Mouse (Mus musculus) layer of hippocampus, postnatal 10 days (tissue): Measurements from ENCODE around the gene Atad5. TPM values are rescaled to one million over a fixed set of nuclear protein-coding genes. Genes with fewer than 3 reads are reported as not detected.
"Not testable (repeated sequence)": the region's sequence is repeated elsewhere in the genome, so short reads cannot be mapped to it uniquely, and the experiment has no call there.

Experiments
- DNase-seq, 2 experiments: peaks; one replicate each; pipeline ENCODE4 v3.0.0; 2021; ENCODE audit warnings: low spot score in 2 of 2
- total RNA-seq, 2 experiments: library from RNA; stranded (reverse); gene quantifications; 2 replicates each; pipeline ENCODE4 v1.2.3; 2021

The Atad5 gene
- total RNA-seq, 2 experiments from 2014 or later = 6.0 to 6.6 TPM

GRCm38 (mm10) chr11:80176911-80177895, 88.0 kb downstream of the Atad5 start:
- DNase-seq = peak in 1 of 2 experiments; percentile 26

GRCm38 (mm10) chr11:80178316-80178715, 89.1 kb downstream of the Atad5 start:
- DNase-seq = no peak

GRCm38 (mm10) chr11:80181021-80181749, 92.0 kb downstream of the Atad5 start:
- no peak for DNase-seq

GRCm38 (mm10) chr11:80183054-80183704, 94.0 kb downstream of the Atad5 start:
- DNase-seq = not testable (repeated sequence)

GRCm38 (mm10) chr11:80183705-80184255, 94.6 kb downstream of the Atad5 start, which contains the start of gene Rnf135:
TSS of gene Rnf135 (plus strand) at chr11:80183851.
- DNase-seq = peak; percentile 78 to 84

- DNase-seq = no peak
Measured at GRCm38 (mm10) chr11:80184531-80185071, 95.4 kb downstream of the Atad5 start.

Other genes with a start within 250 kb of the Atad5 start
- 10 to 100 TPM; 37.6 to 40.1 TPM for gene Utp6, start 127.0 kb upstream of the Atad5 start, total RNA-seq
- gene Suz12, start 96.3 kb upstream of the Atad5 start, total RNA-seq = 10 to 100 TPM; 33.0 to 37.0 TPM
- gene Crlf3, start 8.4 kb upstream of the Atad5 start, total RNA-seq = 10 to 100 TPM; 18.0 to 18.6 TPM
- 10 to 100 TPM; 10.7 to 10.8 TPM for gene Tefm, start 52.8 kb downstream of the Atad5 start, total RNA-seq
- 1 to 10 TPM; 8.5 to 9.7 TPM for gene Adap2, start 64.7 kb downstream of the Atad5 start, total RNA-seq
- 1 to 10 TPM; 3.3 to 4.1 TPM for gene Rnf135, start 94.5 kb downstream of the Atad5 start, total RNA-seq
- 10 to 100 TPM; 62.2 to 64.0 TPM for gene Rhot1, start 119.6 kb downstream of the Atad5 start, total RNA-seq
- 10 to 100 TPM; 18.9 to 19.6 TPM for gene Rhbdl3, start 211.5 kb downstream of the Atad5 start, total RNA-seq